Mouse (Mus musculus) layer of hippocampus, postnatal 36 days (tissue): Measurements from ENCODE around the gene Rexo5. TPM values are rescaled to one million over a fixed set of nuclear protein-coding genes. Genes with fewer than 3 reads are reported as not detected.

Source experiments
- DNase-seq, 2 experiments: peaks; one replicate each; pipeline ENCODE4 v3.0.0; 2022
- total RNA-seq, 2 experiments: library from RNA; stranded (reverse); gene quantifications; 2 replicates each; pipeline ENCODE4 v1.2.3; 2021

Rexo5 gene
- total RNA-seq, 2 experiments from 2014 or later: 1.9 to 2.8 TPM

DNA sequence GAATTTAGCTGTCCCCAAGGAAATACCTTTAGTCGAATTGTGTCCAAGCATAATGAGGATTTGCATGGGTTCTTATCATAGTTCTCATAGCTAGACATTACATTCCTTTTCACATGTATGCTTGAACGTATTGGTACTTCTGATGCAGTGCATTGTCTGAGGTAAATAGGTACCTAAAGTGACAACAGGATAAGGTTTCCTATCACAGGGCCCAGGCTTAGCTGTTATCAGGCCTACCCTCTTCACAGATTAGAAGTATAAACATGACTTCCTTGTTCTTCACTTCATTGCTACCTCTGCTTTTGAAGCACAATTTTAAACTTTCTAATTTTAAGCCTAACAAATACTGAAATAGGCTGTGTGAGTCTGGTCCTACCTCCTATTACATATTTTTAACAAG is 51.7 kb downstream of the Rexo5 start:
- DNase-seq: no peak

DNA sequence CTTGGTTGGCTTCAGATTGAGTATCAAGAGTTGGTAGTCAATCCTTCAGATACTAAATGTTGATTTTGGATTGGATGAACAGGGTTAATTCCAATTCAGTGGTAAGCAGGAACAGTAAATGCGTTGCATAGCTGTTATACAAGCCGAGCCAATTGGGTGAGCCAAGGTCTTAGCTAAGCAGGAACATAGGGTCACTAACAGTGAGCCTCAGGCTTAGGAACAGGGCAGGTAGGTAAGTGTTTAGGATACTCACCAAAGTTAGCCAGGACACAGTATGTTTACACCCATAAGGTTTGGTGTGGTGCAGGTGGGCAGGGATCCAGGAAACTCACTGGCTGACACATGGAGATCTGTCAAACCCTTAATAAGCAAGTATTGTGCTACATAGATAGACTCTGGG is 53.6 kb downstream of the Rexo5 start:
- DNase-seq: no peak

DNA sequence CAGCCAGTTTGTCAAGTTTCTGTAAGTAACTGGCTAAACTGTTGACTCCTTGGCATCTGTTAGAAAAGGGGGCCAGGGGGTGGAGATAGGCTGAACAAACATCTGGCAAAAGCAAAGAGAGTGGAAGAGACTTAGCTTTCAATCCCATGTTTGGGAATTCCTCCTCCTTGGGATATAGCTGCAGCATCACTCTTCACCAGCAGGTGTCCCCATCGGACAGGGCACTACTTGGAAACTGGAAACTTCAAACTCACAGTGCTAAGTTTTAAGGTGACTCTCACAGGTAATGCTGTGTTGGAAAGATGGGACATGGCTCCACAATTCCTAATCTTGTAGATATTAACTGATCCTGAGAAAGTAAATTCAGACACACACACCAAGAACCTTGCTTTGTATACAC is 55.3 kb downstream of the Rexo5 start:
- peak; percentile 37 to 66 for DNase-seq

DNA sequence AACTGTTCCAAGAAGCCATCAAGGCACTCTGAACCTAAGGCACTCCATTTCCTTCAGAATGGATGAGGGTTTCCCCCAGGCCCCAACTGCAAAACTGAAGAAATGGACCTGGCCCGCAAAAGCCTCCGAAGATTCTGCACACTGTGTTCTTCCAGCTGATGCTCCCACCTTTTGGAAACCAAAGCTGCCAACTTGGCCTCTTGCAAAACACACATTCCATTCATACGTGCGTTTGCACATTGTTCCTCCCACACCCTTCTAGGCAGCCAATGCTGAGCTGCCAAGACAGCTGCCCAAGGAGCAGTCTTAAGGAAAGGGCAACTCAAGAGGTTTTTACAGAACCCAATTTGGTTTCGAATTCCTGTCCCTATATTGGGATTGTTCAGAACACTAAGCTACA is 56.9 kb downstream of the Rexo5 start:
- DNase-seq: no peak

DNA sequence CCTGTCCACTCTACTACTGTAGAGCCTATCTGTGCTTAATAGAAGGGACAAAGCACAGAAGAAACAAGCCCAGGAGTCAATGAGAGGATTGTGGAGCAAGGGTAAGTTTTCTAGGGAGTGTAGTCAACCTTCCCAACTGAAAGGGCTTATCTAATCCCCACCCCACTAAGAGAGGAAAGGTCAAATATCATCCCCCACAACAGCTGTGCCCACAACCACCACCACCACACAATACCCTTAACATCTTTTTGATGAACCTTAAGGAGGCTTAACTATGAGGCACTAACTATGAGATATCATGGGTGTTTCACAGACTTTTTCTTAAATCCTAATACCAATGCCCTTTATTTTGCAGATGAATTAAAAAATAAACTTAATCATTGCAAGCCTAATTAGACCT is 58.7 kb downstream of the Rexo5 start:
- no peak for DNase-seq

DNA sequence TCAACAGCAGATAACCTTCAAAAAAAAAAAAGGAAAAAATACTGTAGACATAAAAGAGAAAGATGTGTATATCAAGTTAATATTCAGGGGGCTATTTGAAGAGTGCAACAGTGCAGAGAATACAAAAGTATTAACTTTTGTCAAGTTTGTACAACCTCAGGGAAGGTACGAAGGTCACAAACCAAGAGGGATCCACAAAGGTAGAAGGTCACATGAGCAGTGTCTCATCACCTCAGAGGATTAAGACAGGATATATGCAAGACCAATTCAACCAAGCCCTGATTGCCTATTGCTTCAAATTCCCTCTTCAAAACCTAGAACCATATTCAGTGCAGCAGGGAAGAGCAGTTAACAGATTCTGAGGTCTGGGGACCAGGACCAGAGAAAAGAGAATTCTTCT is 59.4 kb downstream of the Rexo5 start:
- DNase-seq: no peak

DNA sequence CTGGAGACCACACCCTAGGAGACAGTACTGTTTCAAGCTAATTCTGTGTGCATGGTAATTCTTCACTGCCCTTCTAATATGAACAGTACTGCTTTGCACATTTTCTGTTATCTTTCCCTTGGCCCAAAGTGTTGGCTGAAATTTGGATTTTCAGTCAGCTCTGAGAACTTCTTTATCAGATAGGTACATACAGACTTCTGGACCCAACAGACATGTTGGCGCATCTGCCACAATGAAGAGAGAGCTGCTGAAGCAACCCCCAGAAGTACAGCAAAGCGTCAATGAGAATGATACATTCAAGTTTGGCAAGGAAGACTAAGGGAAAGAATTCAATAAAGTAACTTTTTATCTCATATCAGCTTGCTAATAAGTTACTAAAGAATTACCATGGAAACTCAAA is 60.6 kb downstream of the Rexo5 start:
- DNase-seq: no peak

DNA sequence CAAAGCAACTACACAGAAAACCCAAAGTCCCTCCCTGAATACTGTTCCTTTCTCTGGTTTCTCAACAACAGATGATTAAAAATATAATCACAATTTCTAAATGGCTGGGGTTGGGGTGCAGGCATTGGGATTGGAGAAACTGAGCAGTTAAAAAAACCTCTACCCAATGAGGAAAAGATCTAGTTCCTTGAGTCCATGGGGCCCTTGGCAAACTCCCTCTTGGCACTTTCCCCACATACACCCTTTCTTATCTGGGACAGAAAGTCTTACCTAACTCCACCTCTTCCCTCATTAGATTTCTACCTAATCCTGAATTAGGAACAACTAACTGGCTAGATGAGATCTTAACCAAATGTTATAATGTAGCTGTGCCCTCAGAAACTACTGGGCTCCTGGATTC is 61.2 kb downstream of the Rexo5 start:
- DNase-seq: no peak

DNA sequence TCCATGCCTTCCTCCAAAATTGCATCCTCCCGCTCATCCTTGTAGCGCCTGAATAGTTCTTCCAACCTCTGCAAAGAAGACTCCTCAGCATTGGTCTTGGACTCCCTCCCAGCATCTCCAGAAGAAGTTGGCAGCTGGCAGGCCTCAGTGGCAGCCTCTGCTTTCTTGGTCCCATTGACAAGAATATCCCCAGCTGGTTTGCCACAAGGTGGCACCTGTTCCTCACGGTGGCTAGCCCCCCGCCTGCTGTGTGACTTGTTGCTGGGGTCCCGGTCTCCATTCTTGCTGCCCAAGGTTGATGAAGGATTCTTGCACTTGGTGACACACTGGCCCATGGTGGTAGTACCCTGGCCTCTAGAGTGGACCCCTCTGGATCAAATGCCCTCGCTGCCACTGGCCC is 65.7 kb downstream of the Rexo5 start:
- DNase-seq: no peak

DNA sequence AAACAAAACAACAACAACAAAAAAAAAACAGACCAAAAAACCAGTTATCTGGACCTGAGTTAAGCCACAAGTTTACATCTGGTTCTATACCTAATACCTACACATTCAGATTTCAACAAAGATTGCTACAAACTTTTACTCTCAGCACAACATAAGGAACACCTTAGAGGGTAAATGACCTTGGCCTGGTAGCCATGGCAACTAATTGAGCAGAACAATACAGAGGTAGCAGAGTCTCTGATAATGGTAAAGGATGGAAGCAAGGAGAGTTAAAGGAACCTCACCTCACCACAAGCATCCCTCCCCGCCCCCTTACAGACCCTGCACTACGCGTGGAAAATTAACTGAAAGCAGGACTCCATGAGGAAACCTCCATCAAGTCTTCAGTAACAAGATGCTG is 66.3 kb downstream of the Rexo5 start:
- no peak for DNase-seq

DNA sequence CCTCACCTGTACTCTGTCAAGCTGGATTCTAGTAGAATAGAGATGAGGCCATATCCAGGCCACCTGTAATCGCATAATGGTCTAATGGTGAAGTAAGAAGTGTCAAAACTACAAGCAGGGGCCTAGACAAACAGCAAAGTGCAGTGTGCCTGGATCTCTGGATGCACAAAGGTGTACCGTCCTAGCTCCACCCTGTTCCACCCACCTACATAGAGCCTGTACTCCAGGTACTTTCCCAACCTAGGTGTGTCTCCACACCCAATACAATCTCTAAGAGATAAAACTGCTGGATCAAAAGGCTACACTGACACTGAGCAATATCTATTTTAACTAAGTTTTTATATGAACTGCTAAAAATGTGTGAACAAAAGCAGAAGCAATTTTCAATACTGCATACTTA is 66.7 kb downstream of the Rexo5 start:
- no peak for DNase-seq

DNA sequence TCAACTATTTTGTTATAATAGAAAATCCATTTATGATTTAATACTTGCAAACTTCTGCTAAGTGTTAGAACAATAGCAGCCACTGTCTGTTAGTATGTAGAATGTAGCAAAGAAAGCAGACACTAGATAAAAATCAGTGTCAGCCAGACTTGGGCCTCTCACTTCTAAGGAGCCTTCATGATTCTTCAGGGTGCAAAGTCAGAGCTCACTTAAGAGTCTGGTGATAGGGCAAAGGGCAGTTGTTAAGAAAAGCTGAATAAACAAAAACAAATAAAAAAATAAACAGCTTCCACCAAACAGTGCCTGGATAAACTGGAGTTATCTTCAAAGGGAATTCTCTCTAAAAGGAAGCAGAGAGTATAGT is 67.1 kb downstream of the Rexo5 start:
- no peak for DNase-seq

DNA sequence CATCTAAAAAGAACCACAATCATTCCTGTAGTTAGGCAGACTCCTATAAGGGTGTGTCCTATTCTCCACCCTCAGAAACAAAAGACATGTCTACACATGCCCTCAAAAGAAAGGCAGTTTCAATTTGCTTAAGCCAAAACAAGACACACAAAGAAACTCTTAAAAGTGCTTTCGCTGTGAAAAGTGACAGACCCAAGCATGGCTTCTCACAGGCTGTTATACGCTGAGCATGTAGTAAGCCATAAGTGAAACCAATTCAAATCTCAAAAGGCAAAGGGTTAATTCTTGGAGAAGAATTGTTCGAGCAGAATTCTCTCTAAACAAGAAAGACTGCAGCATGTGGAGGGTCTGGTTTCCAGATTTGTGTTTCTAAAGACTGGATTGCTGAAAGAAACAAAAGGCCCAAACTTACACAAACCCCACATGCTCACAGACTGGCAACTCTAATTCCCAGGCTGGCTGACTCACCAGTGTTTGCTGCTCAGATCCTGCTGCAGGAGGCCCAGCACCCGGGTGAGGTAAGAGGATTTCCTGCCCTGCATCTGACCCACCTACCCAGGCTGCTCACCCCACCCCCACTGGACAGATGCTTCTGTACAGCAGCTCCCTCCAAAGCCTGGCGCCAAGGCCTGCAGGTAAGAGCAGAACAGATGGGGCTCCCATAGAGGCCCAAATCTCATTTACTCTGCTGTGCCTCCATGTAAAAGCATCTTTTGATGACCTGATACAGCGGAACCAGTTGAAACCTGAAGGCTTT is 67.7 kb downstream of the Rexo5 start:
- DNase-seq: peak; percentile 10 to 32

DNA sequence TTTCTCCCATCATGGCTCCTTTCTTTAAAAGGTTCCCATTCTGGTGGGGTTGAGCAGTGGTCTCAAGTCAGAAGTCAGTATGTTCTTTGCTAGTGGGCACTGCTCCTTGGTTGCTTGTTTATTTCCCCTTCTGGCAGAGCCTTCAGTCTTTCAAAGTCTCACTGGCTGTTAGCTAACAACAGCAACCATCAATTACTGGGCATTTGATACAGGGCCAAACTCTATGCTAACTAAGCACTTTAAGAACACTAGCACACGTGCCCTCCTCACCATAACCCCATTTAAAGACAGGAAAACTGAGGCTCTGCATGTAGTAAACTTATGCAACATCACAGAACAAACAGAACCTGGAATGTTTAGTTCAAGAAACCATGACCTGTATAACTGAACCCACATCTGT is 68.4 kb downstream of the Rexo5 start:
- DNase-seq: no peak

DNA sequence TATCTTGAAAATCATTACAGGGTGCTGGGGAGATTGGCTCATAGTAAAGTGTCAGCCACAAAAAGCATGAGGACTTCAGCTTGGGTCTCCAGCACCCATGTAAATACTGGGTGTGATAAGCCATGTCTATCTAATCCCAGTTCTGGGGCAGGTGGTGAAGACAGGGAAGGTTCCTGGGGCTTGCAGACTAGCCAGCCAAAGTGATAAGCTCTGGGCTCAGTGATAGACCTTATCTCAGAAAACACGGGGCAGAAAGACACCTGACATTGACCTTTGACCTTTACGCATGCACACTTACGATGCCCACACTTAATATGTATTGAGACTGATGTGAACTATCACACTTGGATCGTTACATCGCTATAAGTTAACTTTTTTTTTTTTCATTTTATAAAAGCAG is 70.7 kb downstream of the Rexo5 start:
- DNase-seq: no peak

DNA sequence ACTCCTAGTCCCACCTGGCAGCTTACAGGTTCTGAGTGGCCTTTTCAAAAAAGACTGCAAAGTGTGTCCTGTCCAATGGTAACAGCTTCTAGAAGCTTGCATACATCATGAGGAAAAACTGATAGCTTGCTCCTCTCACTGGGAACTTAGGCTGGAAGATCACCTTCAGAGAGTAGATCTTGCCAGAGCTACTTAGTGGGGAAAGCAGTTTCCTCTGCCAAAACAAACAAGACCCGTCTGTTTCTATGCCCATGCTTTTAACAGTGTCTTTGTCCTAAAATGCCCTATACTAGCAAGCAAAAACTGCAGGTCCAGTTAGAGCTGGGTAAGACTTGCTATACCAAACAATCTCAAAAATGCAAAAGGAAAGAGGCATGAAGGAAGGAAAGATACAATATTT is 72.3 kb downstream of the Rexo5 start:
- no peak for DNase-seq

DNA sequence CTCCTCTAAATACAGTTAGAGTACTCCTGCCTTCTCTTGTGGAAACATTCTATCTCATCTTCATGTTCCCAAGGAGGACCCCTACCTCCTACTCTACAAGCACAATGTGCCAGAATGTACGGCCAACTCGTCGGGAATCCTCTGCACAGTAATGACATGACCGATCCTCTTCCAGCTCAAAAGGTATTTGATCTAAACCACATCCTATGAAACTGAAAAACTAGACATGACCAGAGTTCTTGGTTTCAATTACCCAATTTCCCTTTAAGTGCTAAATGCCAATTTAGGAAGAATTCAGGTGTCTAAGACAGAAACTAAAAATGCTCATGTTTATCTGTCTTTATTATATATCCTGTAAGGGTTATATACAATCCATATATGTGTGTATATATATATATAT is 78.4 kb downstream of the Rexo5 start:
- no peak for DNase-seq

DNA sequence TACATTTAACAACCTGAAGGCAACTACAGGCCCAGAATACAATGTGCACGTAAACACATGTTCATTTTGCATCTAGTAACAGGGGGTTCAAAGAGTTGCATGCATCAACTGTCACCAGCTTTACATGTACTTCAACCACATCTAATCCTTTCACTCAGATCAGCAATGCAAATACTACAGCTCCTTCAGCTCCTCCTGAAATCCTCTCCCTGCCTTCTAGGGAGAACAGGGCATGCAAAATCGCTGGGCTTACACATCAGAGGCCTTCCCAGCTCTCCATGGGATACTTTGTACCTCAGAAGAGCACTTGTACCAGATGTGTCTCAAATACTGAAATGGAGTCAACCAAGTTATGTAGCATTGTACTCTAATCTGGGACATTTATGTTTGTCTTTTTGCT is 79.2 kb downstream of the Rexo5 start:
- DNase-seq: no peak

DNA sequence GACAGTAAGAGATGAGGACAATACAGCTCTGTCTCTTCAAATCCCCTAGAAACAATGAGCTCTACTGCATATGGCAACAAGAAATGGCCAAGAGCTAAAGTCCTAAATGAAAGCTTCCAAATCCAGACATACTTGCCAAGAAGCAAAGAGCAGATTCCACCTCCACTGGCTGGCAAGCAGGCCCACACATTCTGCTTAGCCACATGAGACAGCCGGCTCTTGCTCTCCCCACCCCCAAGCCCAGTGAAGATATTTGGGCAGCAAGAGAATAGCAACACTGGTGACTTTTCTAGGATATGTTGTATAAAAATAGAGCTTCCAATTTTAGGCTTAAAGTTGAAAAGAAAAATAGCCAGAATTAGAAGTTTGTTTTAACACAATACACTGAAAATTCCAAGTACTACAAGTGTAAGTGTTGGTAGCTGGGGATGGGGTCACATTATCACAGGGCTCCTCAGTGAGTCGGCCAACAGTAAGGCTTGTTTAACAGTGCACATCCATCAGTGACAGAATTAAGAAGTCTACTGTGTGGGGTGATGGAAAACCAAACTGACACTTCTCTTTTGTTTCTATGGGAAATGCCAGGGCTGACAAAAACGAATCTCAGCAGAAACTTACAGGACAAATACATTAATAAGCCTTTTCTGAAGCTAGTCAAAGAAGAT is 82.1 kb downstream of the Rexo5 start:
- peak; percentile 15 to 32 for DNase-seq

DNA sequence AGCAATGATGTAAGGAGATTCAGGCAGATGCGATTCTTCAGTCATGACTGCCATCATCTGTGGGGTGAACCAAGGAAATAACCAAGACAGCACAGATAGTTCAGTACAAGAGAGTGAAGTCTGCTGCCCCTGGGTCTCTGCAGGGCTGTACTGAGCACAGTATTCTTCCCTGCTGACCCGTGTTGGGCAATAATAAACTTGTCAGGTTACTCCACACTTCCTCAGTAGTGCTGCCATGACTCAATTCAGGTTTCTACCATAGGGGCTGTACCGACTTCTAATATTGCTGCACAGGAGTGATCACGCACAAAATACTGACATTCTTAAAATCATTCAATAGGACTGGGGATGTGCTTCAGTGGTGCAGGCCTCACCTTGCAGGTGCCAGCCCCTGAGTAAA is 85.4 kb downstream of the Rexo5 start:
- DNase-seq: no peak

DNA sequence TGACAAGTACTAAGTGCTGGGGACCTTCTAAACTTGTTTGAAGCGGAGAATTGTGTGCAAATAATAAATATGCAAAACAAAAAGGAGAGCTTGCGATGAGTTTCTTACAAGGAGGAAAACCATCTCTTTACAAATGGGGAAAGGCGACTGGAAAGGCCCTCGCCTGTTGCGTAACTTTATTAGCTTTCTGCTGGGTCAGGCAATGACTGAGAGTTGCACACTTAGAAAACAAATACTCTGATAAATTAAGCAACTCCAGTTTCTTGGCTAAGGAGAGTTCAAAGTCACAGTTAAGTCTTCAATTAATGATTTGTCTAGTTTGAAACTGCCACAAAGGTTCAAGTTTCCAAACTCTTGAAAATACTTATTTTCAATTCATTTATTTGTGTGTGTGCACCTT is 86.5 kb downstream of the Rexo5 start:
- no peak for DNase-seq

DNA sequence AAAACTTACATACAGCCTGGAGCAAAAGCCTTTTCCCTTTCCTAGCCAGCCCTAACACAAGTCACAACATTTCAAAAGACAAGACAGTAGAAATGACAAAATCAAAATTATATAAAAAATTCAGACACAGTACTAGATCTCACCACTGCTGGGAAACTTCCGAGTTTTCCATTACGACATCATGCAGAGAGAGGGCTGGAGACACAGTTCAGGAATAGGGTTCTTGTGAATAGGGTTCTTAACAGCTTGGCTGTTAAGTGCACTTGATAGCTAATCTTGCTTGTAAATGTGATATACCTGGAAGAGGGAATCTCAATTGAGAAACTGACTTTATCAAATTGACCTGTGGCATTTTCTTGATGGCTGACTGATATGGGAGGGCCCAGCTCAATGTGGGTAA is 87.4 kb downstream of the Rexo5 start:
- no peak for DNase-seq

DNA sequence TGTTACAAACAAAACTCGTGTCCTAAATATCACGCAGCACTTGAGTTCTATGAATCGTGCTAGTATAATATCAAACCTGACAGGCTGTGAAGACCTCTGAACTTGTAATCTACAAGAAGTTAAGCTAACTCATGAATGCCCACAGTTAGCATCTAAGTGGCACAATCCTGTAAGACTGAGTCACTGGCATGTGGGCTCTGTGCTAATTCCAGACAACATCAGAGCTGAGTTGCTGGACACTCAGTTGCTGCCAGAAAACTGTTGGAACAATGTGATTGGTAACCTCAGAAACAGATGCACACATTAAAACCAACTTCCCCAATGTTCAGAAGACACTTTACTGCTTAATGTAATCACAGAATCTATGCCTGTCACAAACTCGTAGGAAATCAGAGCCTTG is 94.1 kb downstream of the Rexo5 start:
- DNase-seq: no peak

DNA sequence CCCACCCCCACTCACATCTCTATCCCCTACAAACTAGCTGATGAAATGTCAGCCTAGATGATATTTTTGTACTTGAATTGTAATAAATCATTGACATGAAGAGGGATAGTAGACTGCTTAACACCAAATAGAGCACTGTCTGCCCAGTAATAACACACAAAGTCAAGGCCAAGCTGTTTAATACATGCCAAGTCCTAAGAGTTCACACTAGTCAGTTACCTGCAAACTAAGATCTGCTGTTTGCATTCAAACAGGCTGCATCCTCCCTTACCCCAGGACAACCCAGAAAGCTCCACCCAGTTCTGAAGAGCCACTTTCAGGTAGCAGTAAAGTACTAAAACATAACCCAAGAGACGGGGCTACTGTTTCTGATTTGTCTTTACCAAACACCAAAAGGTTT is 98.4 kb downstream of the Rexo5 start:
- no peak for DNase-seq

DNA sequence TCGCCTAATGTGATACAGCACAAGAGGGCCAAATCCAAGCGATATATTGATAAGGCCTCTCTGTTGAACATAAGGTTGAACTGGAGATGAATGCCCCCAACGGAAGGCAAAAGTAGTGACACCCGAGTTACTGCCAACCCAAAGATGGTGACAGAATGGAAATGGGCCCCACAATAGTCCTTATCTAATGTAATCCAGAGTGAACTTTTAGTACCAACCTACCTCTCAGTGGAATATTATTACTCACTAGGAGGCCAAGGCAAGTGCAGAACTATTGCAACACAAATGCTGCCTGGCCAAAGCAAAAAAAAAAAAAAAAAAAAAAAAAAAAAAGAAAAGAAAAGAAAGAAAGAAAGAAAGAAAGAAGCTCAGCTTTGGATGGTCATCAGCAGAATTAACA is 98.9 kb downstream of the Rexo5 start:
- no peak for DNase-seq
